Mouse (Mus musculus): ENCODE measurements around the gene Zan.

- TF ChIP-seq CTCF (IDR thresholded peaks at IDR 0.05; ENCODE audit: control insufficient read depth, insufficient read depth, insufficient read length) (no peak), MAX (IDR thresholded peaks at IDR 0.05) (no peak), MYOG (IDR thresholded peaks at IDR 0.05; ENCODE audit: control insufficient read depth, extremely low read depth, insufficient read length) (no peak), USF1 (IDR thresholded peaks at IDR 0.05; ENCODE audit: low read depth) (no peak), FOSL1 (IDR thresholded peaks at IDR 0.05; ENCODE audit: insufficient read depth, low read length, poor library complexity, severe bottlenecking) (no peak)
Observed at GRCm38 (mm10) chr5:137513951-137514721, 37.3 kb upstream of the Zan start.
